Mouse (Mus musculus) kidney, adult 2 months (tissue): ENCODE results near the gene Padi6.

Experiments used
- CTCF ChIP-seq: fragments of 200-500 bp; conservative IDR thresholded peaks from 2 replicates; pipeline ENCODE4 v1.5.1; 2011; ENCODE audit warnings: low read depth, mild to moderate bottlenecking, control low read depth, low read length, moderate library complexity, mixed read lengths; ENCODE audit not compliant: insufficient read depth, insufficient read length
- POLR2A ChIP-seq: fragments of 200-500 bp; IDR thresholded peaks from one replicate; pipeline ENCODE4 v1.6.1; 2011; ENCODE audit warnings: low read depth, low read length, control low read depth

DNA sequence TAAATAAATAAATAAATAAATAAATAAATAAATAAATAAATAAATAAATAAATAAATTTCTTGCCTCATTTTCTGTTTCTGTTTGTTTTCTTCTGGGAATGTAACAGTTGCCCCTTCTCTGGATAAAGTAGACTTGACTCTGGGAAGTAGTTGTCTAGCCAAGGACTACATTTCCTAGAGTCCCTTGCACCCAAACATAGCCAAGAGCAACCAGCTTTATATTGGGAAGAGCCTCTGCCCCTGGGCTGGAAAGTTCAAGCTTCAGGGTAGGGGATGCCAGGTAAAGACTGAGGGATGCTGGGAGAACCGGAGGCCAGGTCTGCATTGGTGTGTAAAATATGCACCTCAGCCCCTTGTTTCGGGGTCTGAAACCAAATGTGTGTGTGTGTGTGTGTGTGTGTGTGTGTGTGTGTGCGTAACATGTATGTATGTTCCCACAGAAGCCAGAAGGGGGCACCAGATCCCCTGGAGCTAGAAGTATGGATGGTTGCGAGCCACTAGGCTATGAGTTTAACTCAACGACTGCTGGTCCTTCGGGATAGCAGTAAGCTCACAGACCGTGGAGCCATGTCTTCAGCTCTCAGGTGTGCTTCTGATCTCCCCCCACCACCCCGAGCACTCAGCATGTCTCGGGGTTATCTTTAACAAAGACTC is 42.0 kb upstream of the Padi6 start:
- TF ChIP-seq POLR2A (no peak), CTCF (no peak)
